Mouse (Mus musculus) intestine, postnatal 0 days (tissue): ENCODE results near the gene Tnfaip8l3. TPM values are rescaled to one million over a fixed set of nuclear protein-coding genes. Genes with fewer than 3 reads are reported as not detected.

Source experiments
- ATAC-seq: fragments of 200-750 bp; cut with Nextera tagmentation; 2 replicates; pipeline ENCODE4 v1.8.0; 2017; ENCODE audit warnings: mild to moderate bottlenecking, moderate TSS enrichment, moderate library complexity
- H3K27ac ChIP-seq: fragments of 300-500 bp; sonication (generic); 2 replicates; pipeline ENCODE4 v1.5.1; 2014; ENCODE audit warnings: mild to moderate bottlenecking, low read depth, low read length, moderate library complexity
- H3K27me3 ChIP-seq: fragments of 300-500 bp; sonication (generic); replicated peaks from 2 replicates; pipeline ENCODE4 v1.6.1; 2014; ENCODE audit warnings: low read length, mixed read lengths; ENCODE audit not compliant: control insufficient read depth, insufficient read depth
- H3K36me3 ChIP-seq: fragments of 300-500 bp; sonication (generic); 2 replicates; pipeline ENCODE4 v1.6.1; 2014; ENCODE audit warnings: mild to moderate bottlenecking, moderate library complexity; ENCODE audit not compliant: control insufficient read depth, insufficient read depth
- H3K4me1 ChIP-seq: fragments of 300-500 bp; sonication (generic); replicated peaks from 2 replicates; pipeline ENCODE4 v1.6.1; 2014; ENCODE audit warnings: antibody characterized with exemption, low read length, mixed read lengths; ENCODE audit not compliant: control insufficient read depth, insufficient read depth
- H3K4me2 ChIP-seq: fragments of 300-500 bp; sonication (generic); replicated peaks from 2 replicates; pipeline ENCODE4 v1.6.1; 2014; ENCODE audit warnings: low read depth, mild to moderate bottlenecking, moderate library complexity
- H3K4me3 ChIP-seq: fragments of 300-500 bp; sonication (generic); 2 replicates; pipeline ENCODE4 v1.5.1; 2014; ENCODE audit warnings: low read depth, low read length
- H3K9ac ChIP-seq: fragments of 300-500 bp; sonication (generic); 2 replicates; pipeline ENCODE4 v1.6.1; 2014; ENCODE audit warnings: mild to moderate bottlenecking, low read depth, low read length
- H3K9me3 ChIP-seq: fragments of 300-500 bp; sonication (generic); 2 replicates; pipeline ENCODE4 v1.6.1; 2016; ENCODE audit warnings: mixed run types; ENCODE audit not compliant: control insufficient read depth
- CTCF ChIP-seq: sonication (generic); IDR thresholded peaks from 2 replicates; pipeline ENCODE4 v1.5.1; 2016; ENCODE audit warnings: low read depth, mild to moderate bottlenecking, control low read depth, antibody characterized with exemption, moderate library complexity
- WGBS: fragments of 180-500 bp; shearing (Covaris S2); extraction: QIAGEN DNeasy Blood & Tissue Kit; methylation state at CpG from one replicate; pipeline ENCODE4 v1.1.7; 2014; 5-methylcytosine and 5-hydroxymethylcytosine counted together
- polyA plus RNA-seq: library from polyadenylated mRNA; unstranded; fragments of >200 nt; fragmentation: Nextera tagmentation; extraction: Ambion mirVana; gene quantifications from 2 replicates; pipeline ENCODE4 v1.2.1, GENCODE M21; 2015

Tnfaip8l3 gene
- polyA plus RNA-seq, 1 experiment from 2014 or later = 0.52 TPM

- no peak overlapping the region for H3K4me3 ChIP-seq
- WGBS = 75% methylated on average over 3 of the region's 3 CpGs
- H3K4me1 ChIP-seq = no peaks in the 10 kb centered on the region
- ATAC-seq = no peak
- no peak for TF ChIP-seq CTCF
- H3K9ac ChIP-seq = no peak overlapping the region
- H3K36me3 ChIP-seq = no peaks in the 10 kb centered on the region
- no peak overlapping the region for H3K4me2 ChIP-seq
- H3K27me3 ChIP-seq = peaks cover 23% of the 10 kb centered on the region
- no peaks in the 10 kb centered on the region for H3K9me3 ChIP-seq
- no peak overlapping the region for H3K27ac ChIP-seq
Measured at GRCm38 (mm10) chr9:54063655-54064054, 4.5 kb downstream of the Tnfaip8l3 start.

- no peaks in the 10 kb centered on the region for H3K9me3 ChIP-seq
- ATAC-seq = no peak
- H3K36me3 ChIP-seq = no peaks in the 10 kb centered on the region
- no peak overlapping the region for H3K27ac ChIP-seq
- H3K4me2 ChIP-seq = no peak overlapping the region
- H3K9ac ChIP-seq = no peak overlapping the region
- H3K27me3 ChIP-seq = peaks cover 3% of the 10 kb centered on the region
- no peak overlapping the region for H3K4me3 ChIP-seq
- H3K4me1 ChIP-seq = no peaks in the 10 kb centered on the region
- TF ChIP-seq CTCF = no peak
- 77% methylated on average over 5 of the region's 5 CpGs for WGBS
Measured at GRCm38 (mm10) chr9:54061666-54062065, 6.5 kb downstream of the Tnfaip8l3 start.

- Histone ChIP-seq H3K27me3 (no peaks in the 10 kb centered on the region), H3K36me3 (no peaks in the 10 kb centered on the region), H3K4me3 (no peak overlapping the region), H3K27ac (0 out of 2 replicates have a peak overlapping the region, but pooled peaks have one; percentile 28), H3K9me3 (no peaks in the 10 kb centered on the region), H3K4me1 (no peaks in the 10 kb centered on the region), H3K4me2 (no peak overlapping the region), H3K9ac (no peak overlapping the region)
- no peak for TF ChIP-seq CTCF
- ATAC-seq = peak; percentile 98
- WGBS = 50% methylated on average over 3 of the region's 3 CpGs
Measured at GRCm38 (mm10) chr9:54051298-54052068, 16.7 kb downstream of the Tnfaip8l3 start.

- no peaks in the 10 kb centered on the region for H3K36me3 ChIP-seq
- WGBS = 74% methylated on average over 5 of the region's 5 CpGs
Measured at GRCm38 (mm10) chr9:54048978-54049377, 19.2 kb downstream of the Tnfaip8l3 start.

GRCm38 (mm10) chr9:54043067-54043466 lies 25.1 kb downstream of the Tnfaip8l3 start:
- no peaks in the 10 kb centered on the region for H3K9me3 ChIP-seq
- no peaks in the 10 kb centered on the region for H3K27me3 ChIP-seq
- no peak overlapping the region for H3K4me3 ChIP-seq
- H3K9ac ChIP-seq = no peak overlapping the region
- H3K4me1 ChIP-seq = no peaks in the 10 kb centered on the region
- no peaks in the 10 kb centered on the region for H3K36me3 ChIP-seq
- no peak for ATAC-seq
- no peak overlapping the region for H3K27ac ChIP-seq
- H3K4me2 ChIP-seq = no peak overlapping the region
- 91% methylated on average over 5 of the region's 5 CpGs for WGBS
- TF ChIP-seq CTCF = no peak

More at GRCm38 (mm10) chr9:54048978-54049377, 19.2 kb downstream of the Tnfaip8l3 start:
- no peak for TF ChIP-seq CTCF
- H3K9ac ChIP-seq = no peak overlapping the region
- no peaks in the 10 kb centered on the region for H3K9me3 ChIP-seq
- H3K4me2 ChIP-seq = no peak overlapping the region
- no peaks in the 10 kb centered on the region for H3K27me3 ChIP-seq
- no peak for ATAC-seq
- no peaks in the 10 kb centered on the region for H3K4me1 ChIP-seq
- H3K4me3 ChIP-seq = no peak overlapping the region
- H3K27ac ChIP-seq = no peak overlapping the region

- Histone ChIP-seq H3K4me3 (no peak overlapping the region), H3K4me1 (no peaks in the 10 kb centered on the region), H3K36me3 (no peaks in the 10 kb centered on the region), H3K4me2 (no peak overlapping the region), H3K9me3 (no peaks in the 10 kb centered on the region), H3K27me3 (no peaks in the 10 kb centered on the region), H3K27ac (no peak overlapping the region), H3K9ac (no peak overlapping the region)
- 83% methylated on average over 9 of the region's 9 CpGs for WGBS
- ATAC-seq = no peak
- TF ChIP-seq CTCF = no peak
Measured at GRCm38 (mm10) chr9:54037717-54038116, 30.5 kb downstream of the Tnfaip8l3 start.
